Mouse (Mus musculus) right cerebral cortex, postnatal 25 days (tissue): ENCODE results near the gene Chrna3.

Experiments used
- DNase-seq: peaks from one replicate; pipeline ENCODE4 v3.0.0; 2022

Gene Chrna3

DNA sequence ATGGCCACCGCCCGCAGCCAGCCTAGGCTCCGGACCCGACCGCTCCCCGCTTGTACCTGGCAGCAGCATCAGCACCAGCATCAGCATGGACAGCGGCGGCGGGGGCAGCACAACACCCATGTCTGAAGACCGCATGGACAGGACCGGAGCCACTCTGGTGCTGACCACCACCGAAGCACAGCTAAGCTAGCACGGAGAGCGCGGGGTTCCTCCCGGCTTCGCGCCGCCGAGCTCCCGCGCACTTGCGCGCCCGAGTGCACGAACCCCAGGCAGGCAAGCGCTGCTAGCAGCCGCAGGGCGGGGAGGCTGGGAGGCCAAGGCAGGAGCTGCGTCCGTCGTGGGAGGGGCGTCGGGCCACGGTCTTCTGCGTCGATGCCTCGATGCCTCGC lies at the start of gene Chrna3:
Gene Chrna3, minus strand, starts transcription at position 288 of the 389 bp plus-strand sequence.
- no peak for DNase-seq

GRCm38 (mm10) chr9:55067965-55068265 lies 41.6 kb upstream of the Chrna3 start:
- no peak for DNase-seq

DNA sequence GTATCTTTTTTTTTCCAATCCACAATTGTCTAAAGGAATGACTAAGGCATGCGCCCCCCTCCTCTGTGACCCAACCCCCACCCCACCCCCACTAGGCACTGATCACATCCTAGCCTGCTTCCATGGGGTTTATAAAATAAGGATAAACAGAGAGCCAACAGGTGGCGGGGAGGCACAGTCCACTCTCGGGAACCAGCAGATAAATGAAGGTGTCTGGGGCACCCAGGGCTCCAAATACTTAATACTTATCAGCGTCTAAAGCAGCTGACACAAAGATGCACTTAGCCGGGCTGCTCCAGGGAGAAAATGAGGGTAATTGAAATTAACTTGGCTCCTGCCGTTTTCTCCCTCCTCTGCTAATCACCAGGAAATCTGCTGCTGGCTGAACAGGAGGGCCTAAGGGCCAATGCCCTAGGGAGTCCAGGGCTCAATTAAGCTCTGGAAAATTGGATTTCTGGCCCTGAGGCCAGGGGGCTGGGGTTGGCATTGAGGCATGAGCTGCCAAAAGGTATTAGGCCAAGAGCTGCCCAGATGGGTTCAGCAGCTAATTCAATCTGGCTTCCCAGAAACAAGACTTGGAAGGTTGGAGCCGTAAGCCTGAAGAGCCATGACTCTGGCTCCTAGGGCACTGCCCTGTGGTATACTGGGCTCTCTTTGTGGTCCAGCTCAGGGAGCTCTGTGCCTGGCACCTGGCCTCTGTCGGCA lies 41.0 kb upstream of the Chrna3 start:
- no peak for DNase-seq

DNA sequence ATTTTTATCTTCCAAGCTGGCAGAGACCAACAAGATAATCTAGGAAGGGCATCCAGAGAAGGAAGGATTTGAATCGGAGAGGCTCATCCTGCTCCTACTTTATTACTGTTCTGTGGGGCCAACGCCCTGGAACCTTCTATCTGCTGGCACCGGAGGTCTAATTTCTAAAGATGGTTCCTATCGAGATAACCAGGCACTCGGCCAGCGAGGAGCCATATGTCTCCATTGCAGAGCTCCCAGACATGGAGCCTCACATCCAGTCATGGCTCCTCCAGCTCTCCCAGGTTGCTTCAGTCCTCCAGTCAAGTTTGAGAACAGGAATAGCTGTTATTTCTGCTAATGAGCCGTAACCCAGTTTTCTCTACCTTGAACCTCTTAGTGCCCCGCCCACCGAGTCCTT lies 38.9 kb upstream of the Chrna3 start:
- DNase-seq = no peak

DNA sequence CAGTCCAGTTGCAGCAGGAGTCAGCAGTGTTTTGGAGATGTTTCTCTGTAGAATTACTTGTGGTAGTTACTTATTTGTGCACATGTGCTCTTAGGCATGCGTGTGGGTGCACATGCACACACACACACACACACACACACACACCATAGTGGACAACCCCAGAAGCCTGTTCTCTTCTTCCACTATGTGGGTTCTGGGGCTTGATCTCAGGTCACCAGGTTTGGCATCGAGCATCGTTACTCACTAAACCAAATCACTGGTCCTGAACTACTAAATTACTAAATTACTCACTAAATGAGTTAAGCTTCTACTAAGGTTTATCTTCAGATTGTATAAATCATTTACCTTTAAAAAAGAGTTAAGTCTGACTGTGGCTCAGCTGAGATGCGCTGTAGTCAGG lies 31.7 kb upstream of the Chrna3 start:
- no peak for DNase-seq

DNA sequence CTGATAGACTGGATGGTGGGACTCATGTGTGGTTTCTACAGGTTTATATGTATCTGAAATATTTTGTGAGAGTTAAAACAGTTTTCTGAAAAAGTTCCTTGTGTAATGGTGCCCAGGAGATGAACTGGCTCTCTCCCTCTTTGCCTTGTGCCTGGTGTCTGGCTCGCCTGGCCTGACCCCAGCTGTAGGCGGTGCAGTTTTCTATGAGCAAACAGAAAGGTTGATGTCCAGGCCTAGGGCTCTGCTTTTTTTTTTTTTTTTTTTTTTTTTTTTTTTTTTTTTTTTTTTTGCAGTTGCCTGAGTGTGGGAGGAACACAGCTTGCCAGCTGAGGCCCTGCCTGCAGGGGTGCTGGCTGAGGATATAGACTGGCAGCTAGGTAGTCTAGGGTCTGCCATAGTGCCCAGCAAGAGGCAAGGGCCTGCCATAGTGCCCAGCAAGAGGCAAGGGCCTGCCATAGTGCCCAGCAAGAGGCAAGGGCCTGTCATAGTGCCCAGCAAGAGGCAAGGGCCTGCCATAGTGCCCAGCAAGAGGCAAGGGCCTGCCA lies 29.1 kb upstream of the Chrna3 start:
- DNase-seq = no peak

GRCm38 (mm10) chr9:55048211-55048880 lies 22.0 kb upstream of the Chrna3 start, which contains the start of gene Chrnb4:
Gene Chrnb4, minus strand, starts transcription at chr9:55048779.
- no peak for DNase-seq

DNA sequence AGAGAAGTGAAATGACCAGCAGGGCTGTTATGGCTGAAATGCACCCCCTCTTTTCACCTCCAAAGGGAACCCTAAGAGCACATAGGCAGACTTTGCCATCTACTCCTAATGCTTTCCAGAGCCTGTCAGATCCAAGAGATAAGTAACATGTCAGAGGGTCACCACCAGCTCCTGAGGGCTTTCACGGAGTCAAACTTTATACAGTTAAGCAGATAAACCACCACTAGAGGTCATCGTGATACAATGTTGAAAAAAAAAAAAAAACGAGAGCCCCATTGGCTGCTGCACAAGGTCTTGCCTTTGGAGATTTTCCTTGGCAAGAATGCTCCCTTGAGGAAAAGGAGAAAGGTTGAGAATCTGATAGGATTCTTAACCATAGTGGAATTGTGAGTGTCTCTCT lies 20.4 kb upstream of the Chrna3 start:
- DNase-seq = no peak

DNA sequence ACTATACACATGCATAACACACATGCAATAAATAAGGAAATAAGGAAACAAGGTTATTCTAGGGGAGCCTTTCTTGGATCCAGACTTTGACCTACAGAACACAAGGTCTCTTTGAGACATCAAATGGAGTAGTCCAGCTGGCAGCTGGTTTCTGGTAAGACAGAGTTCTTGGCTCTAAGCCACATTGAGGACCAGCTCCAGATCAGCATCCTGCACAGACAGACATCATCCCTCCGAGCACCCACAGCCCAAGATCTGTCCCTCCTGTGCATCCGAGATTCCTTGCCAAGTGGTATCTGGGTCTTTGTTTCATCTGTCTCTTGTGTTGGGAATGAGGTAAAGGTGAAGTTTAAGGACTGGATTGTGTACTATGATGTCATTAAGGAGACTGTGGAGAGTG lies 18.6 kb upstream of the Chrna3 start:
- no peak for DNase-seq

GRCm38 (mm10) chr9:55043688-55044087 lies 17.3 kb upstream of the Chrna3 start:
- no peak for DNase-seq

- DNase-seq = no peak
These were observed 15.0 kb upstream of the Chrna3 start for GRCm38 (mm10) chr9:55041389-55041788.

DNA sequence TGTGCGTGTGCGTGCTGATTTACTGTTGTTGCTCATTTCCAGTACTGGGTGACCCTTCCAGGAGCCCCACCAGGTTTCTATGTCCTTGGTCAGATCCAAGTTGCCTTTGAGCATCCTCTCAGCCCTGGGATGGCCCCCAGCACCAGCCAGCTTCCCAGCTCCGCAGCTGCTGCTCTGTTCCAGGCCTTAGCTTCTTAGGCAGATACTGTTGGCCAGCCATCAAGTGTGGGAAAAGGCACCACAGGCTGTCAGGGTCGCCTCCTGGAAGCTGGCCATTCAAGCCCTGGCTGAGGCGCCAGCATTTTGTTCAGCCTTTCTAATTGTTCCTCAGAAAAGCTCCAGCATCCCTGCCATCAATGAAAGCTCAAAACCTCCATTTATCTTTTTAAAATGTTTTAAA lies 13.6 kb upstream of the Chrna3 start:
- no peak for DNase-seq

DNA sequence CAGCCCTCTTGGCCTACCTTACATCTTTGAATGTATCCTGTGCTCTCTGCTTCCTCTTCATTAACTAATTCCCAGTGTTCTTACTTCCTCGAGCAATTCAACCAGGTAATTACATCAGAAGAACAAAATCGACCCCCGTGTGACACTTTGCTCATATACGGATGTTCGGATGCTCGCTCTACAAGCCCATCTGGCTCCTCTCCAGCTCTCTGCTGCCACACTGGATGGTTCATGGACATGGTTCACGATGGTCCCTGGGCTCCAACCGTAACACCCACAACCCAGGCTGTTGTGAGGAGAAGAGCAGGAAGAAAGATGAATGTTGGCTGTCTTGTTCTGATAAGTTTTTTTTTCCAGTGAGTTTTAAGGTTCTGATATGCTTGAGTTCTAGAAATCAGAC lies 12.6 kb upstream of the Chrna3 start:
- no peak for DNase-seq

GRCm38 (mm10) chr9:55031435-55032167 lies 5.2 kb upstream of the Chrna3 start:
- DNase-seq = no peak

- no peak for DNase-seq
These were observed 658 bp downstream of the Chrna3 start for GRCm38 (mm10) chr9:55025534-55026274.

DNA sequence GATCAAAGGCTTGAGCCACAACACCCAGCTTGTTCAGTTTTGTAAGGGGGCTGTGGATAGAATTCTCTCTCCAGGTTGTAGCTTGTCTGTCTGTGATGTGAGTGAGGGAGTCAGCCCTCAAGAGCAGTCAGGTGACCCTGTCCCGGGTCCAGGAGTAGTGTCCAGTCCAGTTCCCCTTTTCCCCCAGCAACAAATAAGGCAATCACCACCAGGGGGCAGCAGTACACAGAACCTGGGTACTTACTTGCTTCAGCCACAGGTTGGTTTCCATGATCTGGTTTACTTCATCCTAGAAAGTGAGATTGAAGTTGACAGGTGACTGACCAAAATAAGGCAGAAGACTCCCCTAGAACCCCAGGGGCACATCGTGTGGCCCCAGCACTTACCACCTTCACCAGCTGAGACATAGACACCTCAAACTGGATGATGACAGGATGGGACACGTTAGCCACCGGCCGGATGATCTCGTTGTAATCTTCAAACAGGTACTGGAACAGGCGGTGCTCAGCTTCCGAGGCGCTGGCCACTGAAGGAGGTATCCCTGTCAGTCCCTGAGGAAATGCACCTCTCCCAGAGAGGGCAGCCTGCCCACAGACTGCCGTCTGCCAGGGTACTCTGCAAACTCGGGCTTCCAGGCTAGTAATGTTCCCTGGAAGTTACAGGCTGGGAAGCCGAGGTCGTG lies 2.3 kb downstream of the Chrna3 start:
- DNase-seq = peak; percentile 62

GRCm38 (mm10) chr9:55023326-55023725 lies 3.0 kb downstream of the Chrna3 start:
- no peak for DNase-seq

GRCm38 (mm10) chr9:55016926-55017325 lies 9.4 kb downstream of the Chrna3 start:
- DNase-seq = no peak

- DNase-seq = no peak
These were observed 15.6 kb downstream of the Chrna3 start for GRCm38 (mm10) chr9:55010588-55011350.

DNA sequence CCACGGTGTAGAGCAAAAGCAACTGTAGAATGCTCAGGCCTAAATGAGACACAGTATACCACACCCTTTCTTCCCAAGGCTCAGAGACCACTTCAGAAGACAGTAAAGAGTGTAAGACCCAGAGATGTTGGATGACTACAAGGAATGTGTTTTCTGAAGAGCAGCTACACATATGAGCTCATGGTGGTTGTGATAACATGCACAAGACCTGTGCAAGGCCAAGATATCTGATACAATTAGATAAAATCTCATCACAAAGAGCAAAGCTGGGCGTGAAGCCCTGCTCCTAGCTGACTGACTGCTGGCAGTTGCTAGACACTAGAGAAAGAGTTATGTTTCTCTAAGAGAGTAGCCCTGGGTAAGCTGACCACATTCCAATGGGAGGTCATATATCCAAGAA lies 16.7 kb downstream of the Chrna3 start:
- DNase-seq = no peak

DNA sequence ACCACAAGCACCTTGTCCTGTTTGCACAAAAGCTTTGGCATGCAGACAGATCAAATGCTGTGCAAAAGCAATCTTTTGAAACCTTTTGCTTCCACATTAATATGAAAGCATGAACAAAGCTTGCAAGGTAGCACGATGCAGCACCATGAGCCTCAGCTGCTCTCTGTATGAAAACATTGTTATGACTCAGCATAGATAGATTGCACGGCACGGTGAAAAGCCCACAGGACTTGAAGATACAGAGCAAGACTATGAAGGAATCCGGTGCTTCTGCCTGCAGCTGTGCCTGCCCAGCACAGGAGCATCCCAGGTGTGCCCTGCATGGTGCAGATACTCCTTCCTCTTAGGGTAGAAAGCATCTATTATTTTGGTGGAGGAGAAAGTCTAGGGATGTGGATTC lies 22.8 kb downstream of the Chrna3 start:
- no peak for DNase-seq

GRCm38 (mm10) chr9:54995645-54996044 lies 30.7 kb downstream of the Chrna3 start:
- DNase-seq = no peak
